Mouse (Mus musculus): Measurements from ENCODE around the gene Gskip.

GRCm38 (mm10) chr12:105688546-105688945 lies 3.9 kb downstream of the Gskip start:
- no peak for TF ChIP-seq CTCF (IDR thresholded peaks at IDR 0.05; ENCODE audit: control insufficient read depth, insufficient read depth, insufficient replicate concordance, low read depth, low read length)
- TF ChIP-seq POLR2A (IDR thresholded peaks at IDR 0.05; ENCODE audit: control insufficient read depth, low read depth, low read length): no peak

Measured in testis, adult 2 months (tissue).